32 mouse cellular contexts compared by ENCODE assay signal in genomic region chr12:31090401-31090800, GRCm38 (mm10). TPM values are rescaled to one million over a fixed set of nuclear protein-coding genes. Genes with fewer than 3 reads are reported as not detected.
DNase-seq lines count a peak whose midpoint lies in the region; ATAC-seq lines count a peak whose summit lies in the region.
"Had no signal": no experiment of that assay in that cellular context is flagged by ENCODE, and none has a peak within 500 bp of the region (broad histone marks: within the 10 kb centered on the region; RNA-seq: fewer than 3 reads in every experiment).

No protein-coding gene starts in this region.

- no peaks in the 10 kb centered on the region for H3K9me3 ChIP-seq in forebrain, embryonic 10.5 days
- no peaks in the 10 kb centered on the region for H3K9me3 ChIP-seq in forebrain, embryonic 11.5 days (ENCODE audit: control insufficient read depth, low read length)
- H3K9me3 ChIP-seq: forebrain, embryonic 15.5 days; heart, embryonic 12.5 days; hindbrain, embryonic 10.5 days; intestine, embryonic 15.5 days; limb, embryonic 12.5 days; liver, embryonic 15.5 days; stomach, embryonic 15.5 days had no signal

- no peak overlapping the region for H3K4me3 ChIP-seq in forebrain, embryonic 10.5 days
- no peak overlapping the region for H3K4me3 ChIP-seq in forebrain, embryonic 11.5 days (ENCODE audit: low read depth, low read length)
- H3K4me3 ChIP-seq: forebrain, embryonic 15.5 days; heart, embryonic 12.5 days; hindbrain, embryonic 10.5 days; intestine, embryonic 15.5 days; layer of hippocampus, adult 2 months; left cerebral cortex, adult 2 months; limb, embryonic 12.5 days; liver, embryonic 15.5 days; stomach, embryonic 15.5 days had no signal

- no peaks in the 10 kb centered on the region for H3K27me3 ChIP-seq in forebrain, embryonic 10.5 days (ENCODE audit: poor library complexity, severe bottlenecking)
- H3K27me3 ChIP-seq in forebrain, embryonic 11.5 days (ENCODE audit: control insufficient read depth, insufficient read depth, low read length) = no peaks in the 10 kb centered on the region
- H3K27me3 ChIP-seq: forebrain, embryonic 15.5 days; heart, embryonic 12.5 days; intestine, embryonic 15.5 days; limb, embryonic 12.5 days; liver, embryonic 15.5 days; stomach, embryonic 15.5 days had no signal

- ATAC-seq in forebrain, embryonic 11.5 days (replicated peaks; ENCODE audit: low FRiP score) = no peak
- ATAC-seq: CD4-positive, CD25-positive, alpha-beta regulatory T cell, adult 4 months; forebrain, embryonic 15.5 days; hindbrain, postnatal 0 days; intestine, embryonic 15.5 days had no signal

- peak overlapping the region; percentile 67; the same call in 1 of the 2 replicates for H3K27ac ChIP-seq in forebrain, embryonic 10.5 days
- no peak overlapping the region for H3K27ac ChIP-seq in forebrain, embryonic 11.5 days (ENCODE audit: low read depth, low read length)
- H3K27ac ChIP-seq: forebrain, embryonic 15.5 days; hindbrain, embryonic 10.5 days; hindbrain, postnatal 0 days; intestine, embryonic 15.5 days; layer of hippocampus, adult 2 months; left cerebral cortex, adult 2 months; limb, embryonic 12.5 days; liver, embryonic 15.5 days; stomach, embryonic 15.5 days had no signal

- 27% methylated on average over 6 of the region's 6 CpGs for WGBS in forebrain, embryonic 10.5 days
- 19% methylated on average over 6 of the region's 6 CpGs for WGBS in forebrain, embryonic 11.5 days

- H3K4me1 ChIP-seq in forebrain, embryonic 10.5 days = peaks cover 8% of the 10 kb centered on the region; the same call in 1 of the 2 replicates
- no peaks in the 10 kb centered on the region for H3K4me1 ChIP-seq in forebrain, embryonic 11.5 days (replicated peaks; ENCODE audit: control insufficient read depth, insufficient read depth, low read length)
- H3K4me1 ChIP-seq: forebrain, embryonic 15.5 days; intestine, embryonic 15.5 days; limb, embryonic 12.5 days; stomach, embryonic 15.5 days had no signal

- DNase-seq in forebrain, embryonic 10.5 days (ENCODE audit: extremely low spot score, low spot score) = no peak
- DNase-seq in forebrain, embryonic 11.5 days (ENCODE audit: low spot score) = no peak
- DNase-seq in ovary, adult 18-20 months (ENCODE audit: low spot score) = peak; percentile 36
- no peak for DNase-seq in ovary, postnatal 10 days (ENCODE audit: low spot score)
- peak; percentile 52 for DNase-seq in adrenal gland, postnatal 14 days
- peak; percentile 71 for DNase-seq in testis, postnatal 14 days (ENCODE audit: low spot score)
- no peak for DNase-seq in cerebellum, adult 11-12 months
- DNase-seq: cerebellum, adult 8-10 months; cerebellum, postnatal 36 days; gastrocnemius, postnatal 25 days; heart, adult 11 months; kidney, adult 2 months; kidney, postnatal 36 days; lung, embryonic 14.5 days; lung, postnatal 14 days; retina, postnatal 1 day; right cerebral cortex, postnatal 25 days; thymus, adult 2 months; thymus, postnatal 36 days had no signal

- H3K9ac ChIP-seq in forebrain, embryonic 11.5 days (ENCODE audit: low read length) = no peak overlapping the region
- H3K9ac ChIP-seq: forebrain, embryonic 15.5 days; heart, embryonic 12.5 days; intestine, embryonic 15.5 days; limb, embryonic 12.5 days; liver, embryonic 15.5 days; lung, embryonic 14.5 days; stomach, embryonic 15.5 days had no signal

- no peak overlapping the region for H3K4me2 ChIP-seq in forebrain, embryonic 11.5 days (ENCODE audit: low read depth, low read length, severe bottlenecking)
- H3K4me2 ChIP-seq: forebrain, embryonic 15.5 days; heart, embryonic 12.5 days; intestine, embryonic 15.5 days; limb, embryonic 12.5 days; liver, embryonic 15.5 days; lung, embryonic 14.5 days; stomach, embryonic 15.5 days had no signal

- H3K36me3 ChIP-seq in forebrain, embryonic 10.5 days (replicated peaks) = no peaks in the 10 kb centered on the region
- no peaks in the 10 kb centered on the region for H3K36me3 ChIP-seq in forebrain, embryonic 11.5 days (ENCODE audit: control insufficient read depth, insufficient read depth, low read length)
- H3K36me3 ChIP-seq: forebrain, embryonic 15.5 days; heart, embryonic 12.5 days; hindbrain, embryonic 10.5 days; intestine, embryonic 15.5 days; limb, embryonic 12.5 days; liver, embryonic 15.5 days; stomach, embryonic 15.5 days had no signal

RNA-seq across cellular contexts. Expression of gene Fam110c, which starts 16.7 kb away (rescaled TPM):
- 0.14 and 0.45 TPM in 2 replicates for polyA plus RNA-seq in forebrain, embryonic 10.5 days (2016; fragmentation: Nextera tagmentation; extraction: Ambion mirVana)
- 0.13 and 0.23 TPM in 2 replicates for polyA plus RNA-seq in forebrain, embryonic 11.5 days (2014; fragmentation: Nextera tagmentation; extraction: Ambion mirVana)
- total RNA-seq in adrenal gland, postnatal 14 days (2021) = 0.38 and 0.48 TPM in 2 replicates
- total RNA-seq: gastrocnemius, postnatal 25 days; layer of hippocampus, adult 2 months; left cerebral cortex, adult 2 months; left cerebral cortex, postnatal 25 days; neutrophil, adult 5-6 weeks had no signal
- polyA plus RNA-seq: forebrain, embryonic 15.5 days had no signal

Comparison
In these comparisons a context has a peak if more than half of its experiments do, and no peak if none do; other contexts are left out.
1. DNase-seq: peak in ovary, adult 18-20 months (single experiment), adrenal gland, postnatal 14 days (single experiment) and testis, postnatal 14 days (single experiment); none in forebrain, embryonic 10.5 days (single experiment), forebrain, embryonic 11.5 days (single experiment), ovary, postnatal 10 days (single experiment) and cerebellum, adult 11-12 months (single experiment).